Mouse (Mus musculus) ES-CJ7 (cell line): ENCODE measurements around the gene Snrpc.
"Not testable (repeated sequence)": the region's sequence is repeated elsewhere in the genome, so short reads cannot be mapped to it uniquely, and the experiment has no call there.

Experiments used
- DNase-seq: peaks from one replicate; pipeline ENCODE4 v3.0.0; 2011; ENCODE audit warnings: low read depth, low spot score

Gene Snrpc

DNA sequence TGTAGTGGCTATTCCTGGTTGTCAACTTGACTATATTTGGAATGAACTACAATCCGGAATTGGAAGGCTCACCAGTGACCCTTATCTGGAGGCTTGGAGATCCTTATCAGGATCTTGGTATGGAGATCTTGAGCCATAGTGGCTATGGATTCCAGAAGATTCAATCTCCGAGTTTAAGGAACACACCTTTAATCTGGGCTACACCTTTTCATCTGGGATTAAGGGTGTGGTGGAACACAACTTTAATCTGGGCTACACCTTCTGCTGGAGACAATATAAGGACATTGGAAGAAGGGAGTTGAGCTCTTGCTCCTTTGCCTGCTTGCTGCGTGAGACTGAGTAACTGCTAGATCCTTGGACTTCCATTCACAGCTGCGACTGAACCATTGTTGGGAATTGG lies at the start of gene Snrpc:
Gene Snrpc (plus strand): TSS at position 301 of the 400 bp plus-strand sequence.
- not testable (repeated sequence) for DNase-seq

- no peak for DNase-seq
These were observed 49.3 kb upstream of the Snrpc start for GRCm38 (mm10) chr17:27788456-27789172.

- no peak for DNase-seq
These were observed 47.9 kb upstream of the Snrpc start for GRCm38 (mm10) chr17:27790015-27790414.

GRCm38 (mm10) chr17:27790976-27791375 lies 47.0 kb upstream of the Snrpc start:
- no peak for DNase-seq

- DNase-seq = no peak
These were observed 46.4 kb upstream of the Snrpc start for GRCm38 (mm10) chr17:27791556-27791955.

- no peak for DNase-seq
These were observed 45.4 kb upstream of the Snrpc start for GRCm38 (mm10) chr17:27792516-27792915.

- DNase-seq = no peak
These were observed 44.8 kb upstream of the Snrpc start for GRCm38 (mm10) chr17:27793144-27793543.

DNA sequence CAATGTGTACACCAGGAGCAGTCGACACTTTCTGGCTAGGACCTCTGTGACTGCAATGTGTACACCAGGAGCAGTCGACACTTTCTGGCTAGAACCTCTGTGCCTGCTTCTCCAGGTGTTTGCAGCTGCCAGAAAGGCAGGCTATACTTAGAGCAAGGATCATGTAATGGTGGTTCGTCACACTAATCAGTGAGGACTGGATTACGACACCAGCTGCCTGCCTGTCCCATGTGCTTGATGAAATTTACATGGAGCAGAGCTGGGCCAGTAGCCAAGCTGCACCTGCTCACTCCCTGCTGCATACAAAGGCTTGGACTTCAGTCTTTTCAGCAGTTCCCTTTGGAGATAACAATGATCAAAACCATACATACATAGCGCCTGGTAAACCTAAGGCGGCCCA lies 41.2 kb upstream of the Snrpc start:
- no peak for DNase-seq

DNA sequence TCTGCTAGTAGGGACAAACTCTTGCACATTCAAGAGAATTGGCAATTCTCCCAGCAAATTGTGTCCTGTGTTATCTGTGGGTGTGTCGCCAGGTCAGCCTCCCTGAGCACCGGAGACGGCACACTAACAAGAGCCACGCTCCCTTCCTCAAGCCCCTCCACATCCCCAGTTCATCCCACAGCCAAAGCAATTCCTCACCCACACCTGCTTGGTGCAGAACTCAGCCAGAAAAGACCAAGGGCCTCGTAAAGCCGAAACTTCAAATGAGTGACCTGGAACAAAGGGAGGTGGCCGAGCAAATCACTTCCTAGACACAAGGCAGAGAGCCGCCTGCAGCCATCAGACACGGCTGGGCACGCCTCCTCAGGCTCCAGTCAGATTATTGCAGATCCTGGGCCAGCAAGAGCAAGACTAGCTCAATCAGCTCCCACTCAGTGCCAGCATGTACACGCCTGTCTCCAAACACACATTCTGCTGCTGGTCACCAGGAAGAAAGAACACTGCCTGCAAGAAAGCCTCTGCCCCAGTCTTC lies 40.5 kb upstream of the Snrpc start:
- DNase-seq = no peak

GRCm38 (mm10) chr17:27799771-27800584 lies 38.0 kb upstream of the Snrpc start:
- DNase-seq = peak; percentile 83

- peak; percentile 59 for DNase-seq
These were observed 37.0 kb upstream of the Snrpc start for GRCm38 (mm10) chr17:27800710-27801648.

DNA sequence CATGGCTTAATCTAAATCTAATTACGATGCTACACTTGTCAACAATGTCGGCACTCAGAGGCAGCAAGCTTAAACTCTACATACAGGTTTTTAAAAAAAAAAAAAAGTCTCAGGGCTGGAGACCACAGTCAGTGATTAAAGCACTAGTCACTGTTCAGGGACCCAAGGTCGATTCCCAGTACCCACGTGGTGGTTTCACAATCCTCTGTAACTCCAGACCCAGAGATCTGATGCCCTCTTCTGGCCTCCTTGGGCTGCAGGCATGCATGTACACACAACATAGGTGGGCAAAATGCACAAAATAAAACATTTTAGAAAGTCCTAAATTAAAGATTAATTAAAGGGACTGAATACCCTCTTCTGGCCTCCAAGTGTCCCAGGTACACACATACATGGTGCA lies 34.2 kb upstream of the Snrpc start:
- DNase-seq = no peak

DNA sequence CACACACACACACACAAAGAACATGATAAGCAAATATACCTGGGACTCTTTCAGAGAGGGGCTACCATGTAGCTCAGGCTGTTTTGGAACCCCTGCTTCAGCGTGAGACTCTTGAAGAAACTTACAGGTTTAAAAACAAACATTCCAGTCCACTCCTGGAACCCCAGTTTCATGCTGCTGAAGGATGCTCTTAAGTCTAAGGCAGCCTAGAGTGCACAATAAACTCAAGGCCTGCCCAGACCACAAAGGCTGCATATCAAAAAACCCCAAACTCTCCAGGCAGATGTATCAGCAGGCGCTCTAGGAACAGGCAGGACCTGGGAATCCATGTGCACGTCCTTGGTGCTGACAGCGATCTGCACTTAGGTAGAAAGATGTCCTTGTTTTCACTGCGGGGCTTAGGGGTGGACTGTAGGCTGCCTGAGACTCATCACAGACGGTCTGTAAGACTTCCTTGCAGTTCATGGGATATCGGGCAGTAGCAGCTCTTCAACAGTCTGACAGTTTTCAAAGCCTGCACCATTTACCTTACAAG lies 33.7 kb upstream of the Snrpc start:
- DNase-seq = no peak

- DNase-seq = no peak
These were observed 32.9 kb upstream of the Snrpc start for GRCm38 (mm10) chr17:27804803-27805770.

- no peak for DNase-seq
These were observed 30.3 kb upstream of the Snrpc start for GRCm38 (mm10) chr17:27807542-27808078.

- DNase-seq = no peak
These were observed 27.2 kb upstream of the Snrpc start for GRCm38 (mm10) chr17:27810569-27811331.

- DNase-seq = no peak
These were observed 26.0 kb upstream of the Snrpc start for GRCm38 (mm10) chr17:27811980-27812379.

GRCm38 (mm10) chr17:27814606-27815005 lies 23.3 kb upstream of the Snrpc start:
- no peak for DNase-seq

DNA sequence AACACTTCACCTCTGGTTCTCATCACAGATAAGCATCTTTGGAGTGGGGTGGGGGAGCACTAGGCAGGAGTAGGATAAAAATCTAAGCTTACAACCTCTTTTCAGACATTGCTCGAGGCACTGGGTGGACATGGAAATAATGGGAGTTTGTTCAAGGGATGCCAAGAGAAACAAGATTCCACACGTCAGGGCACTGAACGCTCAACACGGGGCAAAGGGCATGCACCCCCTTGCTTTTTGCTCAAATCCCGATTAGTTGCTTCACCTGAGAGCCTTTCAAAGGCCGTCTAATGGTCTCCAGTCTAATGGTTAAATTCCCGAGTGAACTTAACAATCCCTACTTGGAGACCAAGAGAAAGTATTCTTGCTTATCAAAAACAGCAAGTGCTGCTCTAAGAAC lies 18.9 kb upstream of the Snrpc start:
- DNase-seq = no peak
